Mouse (Mus musculus): ENCODE measurements around the gene Art4.

Art4 gene

DNA sequence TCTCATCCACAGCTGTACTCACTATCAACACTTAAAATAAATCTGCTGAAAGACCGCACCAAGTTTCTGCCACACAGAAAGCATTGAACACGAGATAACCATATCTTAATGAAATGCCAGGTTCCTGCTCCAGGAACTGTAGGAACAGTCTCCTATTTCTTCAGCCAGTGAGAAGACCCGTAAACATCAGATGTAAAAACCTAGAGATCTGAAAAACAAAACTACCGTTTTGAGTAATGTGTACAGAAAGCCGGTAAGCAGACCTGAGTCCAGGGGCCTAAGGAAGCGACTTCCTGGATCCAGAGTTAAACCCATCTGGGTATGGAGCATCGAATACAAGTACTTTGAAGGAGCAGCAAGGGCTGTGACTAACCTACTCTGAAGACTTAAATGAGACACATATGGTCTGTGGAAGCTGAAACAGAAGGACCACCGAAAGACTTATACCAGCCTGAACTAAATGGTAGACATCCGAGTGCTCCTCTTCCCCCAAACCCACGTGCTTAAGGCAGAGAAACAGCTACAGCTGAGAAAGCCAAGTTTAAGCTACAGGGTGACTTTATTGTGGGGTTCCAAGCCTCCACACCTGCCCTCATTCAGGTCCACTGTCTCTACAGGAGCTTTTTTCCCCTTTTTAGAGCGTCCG is 54.3 kb downstream of the Art4 start:
- no peak for DNase-seq (ENCODE audit: low read depth in 1 of 2, low spot score in 2 of 2)

DNA sequence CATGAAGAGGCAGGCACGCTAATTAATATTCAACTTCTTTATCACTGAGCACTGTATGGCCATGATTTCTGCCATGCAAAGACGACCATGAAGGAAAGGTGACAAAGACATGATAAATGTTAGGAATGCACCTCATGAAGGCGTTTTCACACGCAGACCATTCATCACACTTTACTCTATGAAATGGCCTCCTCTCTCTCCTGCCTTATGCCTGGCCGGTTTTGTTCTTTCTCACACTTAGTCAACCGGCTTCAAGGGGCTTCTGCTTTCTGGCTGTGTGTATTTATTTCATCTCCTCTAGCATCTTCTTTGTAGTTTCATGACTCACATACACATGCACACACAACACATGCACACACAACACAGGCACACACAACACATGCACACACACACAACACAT is 56.3 kb downstream of the Art4 start:
- no peak for DNase-seq (ENCODE audit: low read depth in 1 of 2, low spot score in 2 of 2)

DNA sequence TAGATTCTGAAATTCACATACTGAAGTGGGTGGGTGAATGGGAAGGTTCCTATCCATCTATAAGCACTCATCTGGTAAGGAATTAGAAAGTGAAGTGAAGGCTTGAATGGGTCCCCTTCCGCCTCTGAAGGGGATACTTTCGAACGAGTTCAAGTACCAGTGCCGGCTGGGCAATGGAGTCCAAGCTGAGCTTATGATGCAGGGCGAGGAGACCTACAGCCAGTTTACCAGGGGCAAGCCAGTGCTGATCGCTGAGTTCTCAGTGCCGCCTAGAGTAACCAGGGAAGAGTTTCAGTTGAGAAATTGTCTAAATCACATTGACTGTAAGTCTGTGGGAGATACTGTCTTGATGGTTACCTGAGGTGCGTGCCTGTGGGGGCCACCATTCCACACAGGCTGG is 56.8 kb downstream of the Art4 start:
- no peak for DNase-seq (ENCODE audit: low read depth in 1 of 2, low spot score in 2 of 2)
